Mouse (Mus musculus): ENCODE results near the gene Hectd2.

The Hectd2 gene

DNA sequence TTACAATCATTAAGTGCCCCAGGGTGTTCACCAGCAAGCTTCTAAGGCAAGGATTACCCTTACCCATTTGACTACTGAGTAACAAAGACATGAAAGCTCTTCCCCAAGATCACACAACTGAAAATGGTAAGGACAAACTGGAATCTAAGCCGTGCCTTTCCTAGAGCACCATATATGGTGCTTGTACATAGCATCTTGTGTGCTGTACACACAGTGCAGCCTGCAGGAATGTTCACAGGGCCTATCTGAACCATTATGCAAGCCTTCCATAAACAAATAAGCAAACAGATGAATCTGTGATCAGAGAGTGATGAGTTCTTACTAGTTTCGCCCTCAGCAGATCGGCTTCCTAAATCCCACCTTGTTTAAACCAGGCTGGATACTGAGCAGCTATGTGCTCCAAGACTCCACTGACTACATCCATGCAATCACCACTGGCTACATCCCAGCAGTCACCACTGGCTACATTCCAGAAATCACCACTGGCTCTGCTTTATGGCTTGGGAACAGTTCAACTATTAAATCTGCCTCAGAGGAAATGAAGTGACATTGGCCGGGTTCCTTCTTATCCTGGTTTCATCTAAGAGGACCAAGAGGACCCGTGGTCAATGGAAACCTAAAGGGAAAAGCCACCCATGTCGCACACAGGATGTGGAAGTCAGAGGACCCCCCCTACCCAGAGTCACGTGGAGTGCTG, 91.8 kb downstream of the Hectd2 start:
- DNase-seq (ENCODE audit: low read depth, low spot score), result no peak

DNA sequence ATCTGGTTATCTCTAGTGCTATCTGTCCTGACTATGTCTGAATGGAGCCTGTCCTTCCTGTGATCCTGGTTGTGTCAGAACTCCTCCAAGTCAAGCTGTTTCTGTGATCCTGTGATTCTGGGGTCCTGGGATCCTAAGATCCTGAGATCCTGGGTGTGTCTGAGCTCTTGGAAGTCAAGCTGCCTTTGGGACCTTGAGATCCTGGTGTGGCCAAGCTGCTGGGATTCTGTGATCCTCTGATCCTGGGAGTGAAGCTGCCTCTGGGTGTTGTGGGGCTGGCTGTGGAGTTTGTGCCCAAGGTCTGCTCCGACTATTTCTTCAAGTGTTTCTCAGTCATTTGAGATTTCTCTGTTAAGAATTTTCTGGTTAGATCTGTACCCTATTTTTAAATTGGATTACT, 98.2 kb downstream of the Hectd2 start:
- no peak for DNase-seq (ENCODE audit: low read depth, low spot score)

DNA sequence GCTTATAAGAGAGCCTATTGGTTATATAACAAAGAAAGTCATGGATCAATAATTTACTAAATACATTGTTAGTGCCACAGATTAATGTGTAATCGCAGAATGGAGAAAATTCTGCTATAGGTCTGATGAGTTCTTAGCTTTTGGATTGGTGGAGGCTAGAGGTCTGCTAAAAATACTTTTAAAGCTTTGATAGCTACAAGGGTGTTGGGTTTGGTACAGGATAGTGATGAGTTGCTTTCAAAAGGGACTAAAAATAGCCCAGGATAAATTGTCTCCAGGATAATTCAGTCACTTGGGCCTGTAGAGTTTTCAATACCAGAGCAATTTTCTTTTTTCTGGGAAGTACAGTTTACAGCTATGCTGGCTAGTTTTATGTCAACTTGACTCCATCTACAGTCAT, 108.3 kb downstream of the Hectd2 start:
- no peak for DNase-seq (ENCODE audit: low read depth, low spot score)

DNA sequence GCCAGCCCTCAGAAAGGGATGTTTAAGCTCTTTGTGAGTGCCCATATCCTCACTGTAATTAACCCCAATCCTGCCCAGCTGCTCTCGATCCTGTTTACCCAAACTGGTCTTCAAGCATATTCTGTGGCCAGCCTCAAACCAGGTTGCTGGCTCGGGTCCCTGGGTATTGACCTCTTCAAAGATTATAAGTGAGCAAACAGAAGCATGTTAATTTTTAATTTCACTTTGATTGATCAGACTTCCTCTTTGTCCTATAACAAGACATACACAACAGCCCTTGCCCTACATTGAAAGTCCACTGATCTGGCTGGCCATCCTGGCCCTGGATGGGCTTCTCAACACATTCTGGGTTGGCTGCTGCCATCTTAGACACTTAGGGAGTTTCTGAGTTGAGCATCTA, 109.5 kb downstream of the Hectd2 start:
- DNase-seq (ENCODE audit: low read depth, low spot score), result no peak

DNA sequence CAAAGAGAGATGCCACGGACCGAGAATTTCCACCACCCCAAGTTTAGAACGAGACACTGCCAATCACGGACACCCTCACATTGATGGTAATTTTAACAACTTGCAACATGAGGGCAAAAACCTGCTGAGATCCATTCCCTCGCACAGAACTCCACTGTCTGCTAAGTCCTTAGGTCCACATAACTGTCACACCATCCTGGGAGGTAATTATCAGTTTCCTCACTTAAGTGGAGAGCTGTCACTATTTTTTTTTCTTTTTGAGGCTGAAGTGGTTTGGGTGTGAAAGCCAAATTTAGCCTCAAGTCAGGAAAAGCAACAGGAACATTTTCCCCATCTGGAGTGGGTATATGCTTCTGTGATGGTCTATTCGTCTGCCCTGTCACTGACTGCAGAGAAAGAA, 110.0 kb downstream of the Hectd2 start:
- peak; percentile 60 for DNase-seq (ENCODE audit: low read depth, low spot score)

DNA sequence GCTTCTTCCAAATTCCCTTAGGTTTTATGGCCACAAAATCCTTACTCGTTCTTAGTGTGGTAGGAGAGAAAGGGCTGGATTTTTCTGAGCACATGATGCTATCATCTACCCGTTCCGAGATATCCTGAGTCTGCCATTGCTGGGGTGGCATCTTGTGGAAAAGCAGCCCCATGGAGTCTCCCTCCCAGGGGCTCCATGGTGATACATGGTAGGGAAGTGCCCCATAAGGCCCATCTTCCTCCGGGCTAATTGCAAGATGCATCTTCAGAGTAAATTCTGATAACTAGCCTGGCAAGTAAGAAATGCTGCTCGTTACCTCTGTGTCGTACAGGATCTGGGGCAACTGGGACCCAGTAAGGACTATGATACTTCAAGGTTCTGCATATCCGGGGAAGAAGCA, 110.8 kb downstream of the Hectd2 start:
- DNase-seq (ENCODE audit: low read depth, low spot score), result no peak

DNA sequence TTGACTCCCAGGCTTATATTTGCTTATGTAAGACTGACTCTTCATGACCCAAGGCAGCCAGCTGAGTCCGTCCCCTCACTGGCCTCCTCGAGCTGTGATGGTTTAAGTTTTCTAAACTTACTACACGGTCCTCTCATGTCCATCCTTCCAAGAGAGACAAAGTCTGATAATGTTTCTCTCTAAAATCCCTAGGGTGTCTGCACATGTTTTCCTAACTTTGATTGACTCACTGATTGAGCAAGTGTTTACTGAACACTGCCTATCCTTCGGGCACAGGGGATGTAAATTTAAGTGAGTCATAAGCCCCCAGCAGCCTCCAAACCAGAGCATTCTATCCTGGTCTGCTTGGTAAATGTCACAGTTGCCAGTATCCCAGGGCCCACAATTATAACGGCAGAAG, 111.2 kb downstream of the Hectd2 start:
- DNase-seq (ENCODE audit: low read depth, low spot score), result no peak

DNA sequence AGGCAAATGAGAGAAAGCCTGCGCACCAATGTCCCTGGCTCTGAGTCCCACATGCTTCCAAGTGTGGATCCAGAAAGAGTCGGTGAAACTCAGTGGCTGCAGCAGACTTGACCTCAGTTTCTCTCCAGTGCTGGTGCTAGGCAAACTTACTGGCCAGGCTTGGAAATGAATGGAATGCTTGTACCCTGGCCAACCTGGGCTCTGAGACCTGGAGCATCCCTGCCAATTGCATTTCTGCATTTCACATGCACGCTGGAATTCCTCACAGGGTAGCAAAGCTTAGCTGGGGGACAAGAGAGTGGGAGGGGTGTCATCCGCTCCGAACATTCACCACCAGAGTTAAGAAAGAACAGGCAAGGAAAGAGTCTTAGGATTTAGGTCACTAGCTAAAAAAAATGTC, 112.0 kb downstream of the Hectd2 start:
- no peak for DNase-seq (ENCODE audit: low read depth, low spot score)

DNA sequence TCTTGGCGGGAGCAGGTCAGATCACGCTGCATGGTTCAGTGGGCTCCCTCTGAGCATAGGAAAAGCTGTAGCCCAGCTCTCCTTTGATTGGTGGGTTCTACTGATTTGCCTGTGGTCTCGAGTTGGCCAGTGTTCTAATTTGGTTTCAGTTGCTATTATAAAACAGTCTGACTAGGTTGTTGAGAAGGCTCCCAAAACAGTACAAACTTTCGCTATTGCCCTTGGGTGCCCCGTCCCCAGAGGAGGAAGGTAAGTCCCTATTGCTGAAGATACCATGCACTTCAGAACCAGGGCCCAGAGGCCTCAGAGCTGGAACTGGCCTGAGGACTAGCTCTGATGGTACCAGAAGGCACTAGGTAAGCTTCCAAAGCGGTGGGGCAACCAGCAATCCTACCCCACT, 112.9 kb downstream of the Hectd2 start:
- no peak for DNase-seq (ENCODE audit: low read depth, low spot score)

DNA sequence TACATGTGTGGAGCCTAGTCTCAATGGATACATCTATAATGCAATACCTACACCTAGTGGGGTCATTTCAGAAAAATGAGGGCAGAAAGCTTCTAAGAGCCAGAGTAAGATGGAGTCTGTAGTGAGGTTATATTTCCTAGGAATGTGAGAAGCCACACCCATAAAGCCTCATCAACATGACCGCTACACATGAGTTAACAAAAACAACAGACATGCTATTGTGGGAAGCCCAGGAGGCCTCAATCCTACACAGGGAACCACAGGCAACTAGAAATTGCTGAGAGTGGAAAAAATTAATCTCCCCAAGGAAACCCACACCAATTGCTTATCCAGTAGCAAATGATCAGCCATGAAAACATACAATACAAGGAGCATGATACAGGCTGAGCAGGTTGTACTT, 113.7 kb downstream of the Hectd2 start:
- no peak for DNase-seq (ENCODE audit: low read depth, low spot score)

DNA sequence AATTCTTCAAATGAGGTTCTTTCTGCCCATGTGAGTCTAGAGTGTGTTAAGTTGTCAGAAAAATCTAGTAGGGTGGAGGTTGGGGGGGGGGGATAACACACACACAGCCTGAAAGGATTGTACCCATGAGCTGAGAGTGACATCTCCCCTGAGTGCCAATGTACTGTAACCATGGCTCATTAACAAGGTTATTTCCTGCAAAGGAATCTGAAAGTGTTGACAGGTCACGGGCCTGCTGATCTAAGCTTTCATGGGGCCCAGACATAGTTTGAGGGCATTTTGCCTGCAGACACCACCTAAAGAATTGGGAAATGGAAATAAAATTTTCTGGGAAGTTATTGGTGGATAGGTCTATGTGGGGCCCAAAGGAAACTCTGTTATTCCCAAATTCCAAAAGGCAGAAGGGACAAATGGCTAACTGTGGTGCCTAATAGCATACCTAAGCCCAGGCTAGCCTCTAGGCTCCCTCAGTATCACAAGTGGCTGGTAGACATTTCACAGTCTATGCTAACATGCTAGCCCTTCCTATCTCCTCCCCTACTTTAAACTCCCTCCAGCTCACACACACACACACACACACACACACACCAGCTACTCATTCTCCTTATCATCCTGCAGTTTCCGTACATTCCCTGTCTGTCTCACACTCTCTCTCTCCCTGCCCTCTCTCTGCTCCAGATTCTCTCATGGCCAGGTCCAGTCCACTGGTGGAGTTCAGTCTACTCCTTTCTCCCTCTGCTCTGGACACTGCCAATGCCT, 114.6 kb downstream of the Hectd2 start:
- no peak for DNase-seq (ENCODE audit: low read depth, low spot score)

DNA sequence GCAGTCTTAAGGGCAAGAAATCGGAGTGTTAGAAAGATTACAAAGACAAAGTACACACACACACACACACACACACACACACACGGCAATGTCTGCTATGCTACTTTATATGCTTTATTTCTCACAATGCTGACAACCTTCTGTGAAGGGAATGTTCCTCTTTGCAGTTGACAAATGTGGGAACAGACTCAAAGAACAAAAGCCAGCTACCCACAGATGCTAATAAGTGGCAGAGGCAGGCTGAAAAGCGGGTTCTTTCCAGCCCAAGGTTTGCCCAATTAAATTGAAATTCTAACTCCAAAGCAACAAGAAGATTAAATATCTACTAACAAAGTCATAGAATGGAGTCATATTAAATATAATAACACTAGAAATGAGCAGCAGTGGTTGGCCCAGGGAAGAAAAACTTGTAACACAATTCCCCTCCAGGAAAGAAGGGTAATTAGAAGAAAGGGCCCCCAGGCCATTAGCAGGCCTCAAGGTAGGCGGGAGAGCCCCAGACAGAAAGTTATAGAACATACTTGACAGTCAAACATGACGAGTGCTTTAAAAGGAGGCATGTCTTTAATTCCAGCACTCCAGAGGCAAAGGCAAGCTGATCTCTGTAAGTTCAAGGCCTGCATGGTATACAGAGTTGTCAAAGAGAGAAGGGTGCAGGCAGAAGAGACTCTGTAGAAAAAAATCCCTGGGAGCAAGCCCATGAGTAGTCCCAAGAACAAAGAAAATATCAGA, 115.4 kb downstream of the Hectd2 start:
- DNase-seq (ENCODE audit: low read depth, low spot score), result peak; percentile 47

Measured in telencephalon, adult 2 months (tissue).